Mouse (Mus musculus): ENCODE data around the gene Aurkb. TPM values are rescaled to one million over a fixed set of nuclear protein-coding genes. Genes with fewer than 3 reads are reported as not detected.

Gene Aurkb
- polyA plus RNA-seq, 2 experiments = 109 to 124 TPM

GRCm38 (mm10) chr11:69077316-69077715 lies 31.9 kb downstream of the Aurkb start:
- H3K36me3 ChIP-seq (ENCODE audit: control insufficient read depth, insufficient read depth, low read length) = no peaks in the 10 kb centered on the region
- H3K9me3 ChIP-seq (ENCODE audit: control insufficient read depth, low read length) = no peaks in the 10 kb centered on the region
- H3K27ac ChIP-seq (replicated peaks; ENCODE audit: low read depth, low read length) = no peak overlapping the region
- no peak overlapping the region for H3K4me2 ChIP-seq (replicated peaks; ENCODE audit: low read depth, low read length, severe bottlenecking)
- H3K27me3 ChIP-seq (ENCODE audit: control insufficient read depth, insufficient read depth, low read length) = no peaks in the 10 kb centered on the region
- ATAC-seq (ENCODE audit: low FRiP score, low read depth) (no peak), DNase-seq (ENCODE audit: low spot score) (no peak)
- peaks cover 13% of the 10 kb centered on the region for H3K4me1 ChIP-seq (ENCODE audit: control insufficient read depth, insufficient read depth, low read length)
- no peak overlapping the region for H3K4me3 ChIP-seq (replicated peaks; ENCODE audit: low read length)
- TF ChIP-seq POLR2A (IDR thresholded peaks at IDR 0.05; ENCODE audit: borderline replicate concordance, extremely low read depth, insufficient read depth, insufficient read length) = no peak
- WGBS = 89% methylated on average over 9 of the region's 9 CpGs
- no peak overlapping the region for H3K9ac ChIP-seq (ENCODE audit: low read depth, low read length, severe bottlenecking)

DNA sequence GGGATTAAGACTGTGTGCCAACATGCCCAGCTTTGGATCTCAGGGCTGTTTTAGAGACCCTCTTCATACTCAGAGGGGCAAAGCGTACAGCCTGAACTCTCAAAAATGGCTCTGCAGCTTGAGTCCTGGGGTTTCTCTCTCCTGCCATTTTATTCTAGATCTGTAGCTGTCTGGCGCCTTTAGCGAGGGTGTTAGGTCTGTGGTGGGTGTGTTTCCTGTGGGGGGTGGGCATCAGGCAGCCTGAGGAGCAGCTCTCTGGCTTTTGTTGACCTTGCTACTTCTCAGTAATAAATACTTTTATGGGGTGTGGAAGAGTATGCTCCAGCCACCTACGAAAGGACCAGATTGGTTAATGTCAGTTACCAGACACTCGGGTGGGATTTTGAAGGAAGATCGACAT lies 32.6 kb downstream of the Aurkb start:
- 63% methylated on average over 6 of the region's 6 CpGs for whole genome bisulfite sequencing
- DNase-seq (ENCODE audit: low spot score) = no peak
- no peak for ATAC-seq (ENCODE audit: low FRiP score, low read depth)
- H3K4me3 ChIP-seq (replicated peaks; ENCODE audit: low read length) = no peak overlapping the region
- TF ChIP-seq POLR2A (IDR thresholded peaks at IDR 0.05; ENCODE audit: borderline replicate concordance, extremely low read depth, insufficient read depth, insufficient read length) = no peak
- no peaks in the 10 kb centered on the region for H3K9me3 ChIP-seq (ENCODE audit: control insufficient read depth, low read length)
- H3K4me1 ChIP-seq (ENCODE audit: control insufficient read depth, insufficient read depth, low read length) = peaks cover 9% of the 10 kb centered on the region; the same call in 1 of the 2 replicates
- H3K27me3 ChIP-seq (ENCODE audit: control insufficient read depth, insufficient read depth, low read length) = no peaks in the 10 kb centered on the region
- no peak overlapping the region for H3K4me2 ChIP-seq (replicated peaks; ENCODE audit: low read depth, low read length, severe bottlenecking)
- no peaks in the 10 kb centered on the region for H3K36me3 ChIP-seq (ENCODE audit: control insufficient read depth, insufficient read depth, low read length)
- H3K27ac ChIP-seq (replicated peaks; ENCODE audit: low read depth, low read length) = no peak overlapping the region
- H3K9ac ChIP-seq (ENCODE audit: low read depth, low read length, severe bottlenecking) = no peak overlapping the region

GRCm38 (mm10) chr11:69078805-69079438 lies 33.5 kb downstream of the Aurkb start:
- ATAC-seq (ENCODE audit: low FRiP score, low read depth) = no peak
- no peak overlapping the region for H3K4me2 ChIP-seq (replicated peaks; ENCODE audit: low read depth, low read length, severe bottlenecking)
- WGBS = 56% methylated on average over 5 of the region's 5 CpGs

DNA sequence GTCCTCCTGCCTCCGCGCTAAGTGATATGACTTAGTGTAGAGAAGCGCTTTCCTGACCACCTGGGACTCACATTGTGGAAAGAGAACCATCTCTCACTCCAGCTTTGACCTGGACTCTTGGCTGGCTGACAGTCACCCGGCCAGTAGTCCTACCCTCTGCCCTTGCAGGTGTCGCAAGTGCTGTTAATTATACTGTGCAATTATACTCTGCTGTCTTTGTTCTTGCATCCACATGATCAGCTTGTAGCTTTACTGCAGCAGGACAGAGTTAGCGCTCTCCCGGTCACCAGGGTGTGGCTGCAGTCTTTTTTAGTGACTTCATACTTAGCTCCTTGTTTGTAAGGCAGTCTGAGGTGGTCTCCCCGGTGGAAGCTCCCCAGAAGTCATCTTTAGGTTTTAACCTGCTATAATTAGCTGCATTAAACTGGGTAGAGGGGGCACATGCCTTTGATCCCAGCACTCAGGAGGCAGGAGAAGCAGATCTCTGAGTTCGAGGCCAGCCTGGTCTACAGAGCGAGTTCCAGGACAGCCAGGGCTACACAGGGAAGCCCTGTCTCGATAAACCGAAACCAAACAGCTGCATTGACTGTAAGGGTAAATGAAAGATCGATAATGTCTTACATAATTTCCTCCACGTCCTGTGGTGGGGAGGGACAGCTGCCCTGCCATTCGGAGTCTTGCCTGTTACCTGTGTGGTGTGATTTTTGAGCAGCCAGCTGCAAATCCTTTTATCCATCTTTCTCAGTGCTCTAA lies 34.8 kb downstream of the Aurkb start:
- Histone ChIP-seq H3K4me1 (ENCODE audit: control insufficient read depth, insufficient read depth, low read length) (no peaks in the 10 kb centered on the region), H3K4me2 (replicated peaks; ENCODE audit: low read depth, low read length, severe bottlenecking) (no peak overlapping the region), H3K9me3 (ENCODE audit: control insufficient read depth, low read length) (no peaks in the 10 kb centered on the region), H3K36me3 (ENCODE audit: control insufficient read depth, insufficient read depth, low read length) (no peaks in the 10 kb centered on the region), H3K4me3 (replicated peaks; ENCODE audit: low read length) (no peak overlapping the region), H3K27me3 (ENCODE audit: control insufficient read depth, insufficient read depth, low read length) (no peaks in the 10 kb centered on the region), H3K9ac (ENCODE audit: low read depth, low read length, severe bottlenecking) (no peak overlapping the region), H3K27ac (replicated peaks; ENCODE audit: low read depth, low read length) (no peak overlapping the region)
- ATAC-seq (ENCODE audit: low FRiP score, low read depth) (no peak), DNase-seq (ENCODE audit: low spot score) (no peak)
- 78% methylated on average over 15 of the region's 15 CpGs for WGBS
- TF ChIP-seq POLR2A (IDR thresholded peaks at IDR 0.05; ENCODE audit: borderline replicate concordance, extremely low read depth, insufficient read depth, insufficient read length) = no peak

More at GRCm38 (mm10) chr11:69078805-69079438, 33.5 kb downstream of the Aurkb start:
- no peak for TF ChIP-seq POLR2A (IDR thresholded peaks at IDR 0.05; ENCODE audit: borderline replicate concordance, extremely low read depth, insufficient read depth, insufficient read length)
- no peaks in the 10 kb centered on the region for H3K9me3 ChIP-seq (ENCODE audit: control insufficient read depth, low read length)
- no peak overlapping the region for H3K4me3 ChIP-seq (replicated peaks; ENCODE audit: low read length)
- no peaks in the 10 kb centered on the region for H3K27me3 ChIP-seq (ENCODE audit: control insufficient read depth, insufficient read depth, low read length)
- no peak for DNase-seq (ENCODE audit: low spot score)
- H3K4me1 ChIP-seq (ENCODE audit: control insufficient read depth, insufficient read depth, low read length) = peaks cover 4% of the 10 kb centered on the region; the same call in 1 of the 2 replicates
- no peaks in the 10 kb centered on the region for H3K36me3 ChIP-seq (ENCODE audit: control insufficient read depth, insufficient read depth, low read length)
- H3K27ac ChIP-seq (replicated peaks; ENCODE audit: low read depth, low read length) = no peak overlapping the region
- H3K9ac ChIP-seq (ENCODE audit: low read depth, low read length, severe bottlenecking) = no peak overlapping the region

GRCm38 (mm10) chr11:69080855-69081222 lies 35.4 kb downstream of the Aurkb start:
- TF ChIP-seq POLR2A (IDR thresholded peaks at IDR 0.05; ENCODE audit: borderline replicate concordance, extremely low read depth, insufficient read depth, insufficient read length) = no peak
- 86% methylated on average over 8 of the region's 8 CpGs for WGBS
- no peak for ATAC-seq (ENCODE audit: low FRiP score, low read depth)

More at GRCm38 (mm10) chr11:69080855-69081222, 35.4 kb downstream of the Aurkb start:
- H3K27ac ChIP-seq (replicated peaks; ENCODE audit: low read depth, low read length) = no peak overlapping the region
- H3K36me3 ChIP-seq (ENCODE audit: control insufficient read depth, insufficient read depth, low read length) = no peaks in the 10 kb centered on the region
- H3K4me1 ChIP-seq (ENCODE audit: control insufficient read depth, insufficient read depth, low read length) = no peaks in the 10 kb centered on the region
- H3K27me3 ChIP-seq (ENCODE audit: control insufficient read depth, insufficient read depth, low read length) = no peaks in the 10 kb centered on the region
- H3K9me3 ChIP-seq (ENCODE audit: control insufficient read depth, low read length) = no peaks in the 10 kb centered on the region
- no peak overlapping the region for H3K9ac ChIP-seq (ENCODE audit: low read depth, low read length, severe bottlenecking)
- no peak for DNase-seq (ENCODE audit: low spot score)
- H3K4me3 ChIP-seq (replicated peaks; ENCODE audit: low read length) = no peak overlapping the region
- H3K4me2 ChIP-seq (replicated peaks; ENCODE audit: low read depth, low read length, severe bottlenecking) = no peak overlapping the region
